Mouse (Mus musculus): ENCODE measurements around the gene Fos.

DNA sequence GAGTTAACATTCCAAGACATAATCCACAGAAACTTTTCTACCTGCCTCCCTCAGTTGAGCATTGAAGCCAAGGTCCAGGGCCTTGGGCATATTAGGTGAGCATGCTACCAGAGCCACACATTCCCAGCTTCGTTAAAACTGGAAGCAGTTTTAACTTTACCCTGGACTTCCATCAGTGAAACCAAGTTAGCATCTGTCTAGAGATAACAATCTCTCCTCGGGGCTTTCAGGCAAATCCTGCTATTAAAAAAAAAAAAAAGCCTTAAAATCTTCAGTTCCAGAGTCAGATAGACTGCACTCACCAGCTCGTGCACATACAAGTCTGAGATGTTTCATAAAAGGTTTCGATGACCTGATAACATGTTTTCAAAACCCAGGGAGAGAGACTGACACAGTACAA lies 17.4 kb upstream of the Fos start:
- TF ChIP-seq CTCF (IDR thresholded peaks at IDR 0.05; ENCODE audit: borderline replicate concordance, extremely low read depth, insufficient read depth, insufficient read length): no peak
- no peak for TF ChIP-seq POLR2A (IDR thresholded peaks at IDR 0.05; ENCODE audit: borderline replicate concordance, extremely low read depth, insufficient read depth, insufficient read length, poor library complexity, severe bottlenecking)
